Mouse (Mus musculus) left cerebral cortex, postnatal 36 days (tissue): ENCODE data around the gene Gm973. TPM values are rescaled to one million over a fixed set of nuclear protein-coding genes. Genes with fewer than 3 reads are reported as not detected.

ENCODE experiments used
- DNase-seq, 2 experiments: peaks; one replicate each; pipeline ENCODE4 v3.0.0; 2021 to 2022; ENCODE audit warnings: low spot score in 2 of 2, mixed read lengths in 1 of 2
- intact Hi-C: fragments of 180-260 bp; cut with DNase I; formaldehyde crosslinking; loops from one replicate; pipeline ENCODE4 v1.15.1; 2025
- total RNA-seq, 2 experiments: library from RNA; stranded (reverse); gene quantifications; 2 replicates each; pipeline ENCODE4 v1.2.3; 2021

The Gm973 gene
- total RNA-seq, 2 experiments from 2014 or later, result 12.2 to 12.5 TPM

DNA sequence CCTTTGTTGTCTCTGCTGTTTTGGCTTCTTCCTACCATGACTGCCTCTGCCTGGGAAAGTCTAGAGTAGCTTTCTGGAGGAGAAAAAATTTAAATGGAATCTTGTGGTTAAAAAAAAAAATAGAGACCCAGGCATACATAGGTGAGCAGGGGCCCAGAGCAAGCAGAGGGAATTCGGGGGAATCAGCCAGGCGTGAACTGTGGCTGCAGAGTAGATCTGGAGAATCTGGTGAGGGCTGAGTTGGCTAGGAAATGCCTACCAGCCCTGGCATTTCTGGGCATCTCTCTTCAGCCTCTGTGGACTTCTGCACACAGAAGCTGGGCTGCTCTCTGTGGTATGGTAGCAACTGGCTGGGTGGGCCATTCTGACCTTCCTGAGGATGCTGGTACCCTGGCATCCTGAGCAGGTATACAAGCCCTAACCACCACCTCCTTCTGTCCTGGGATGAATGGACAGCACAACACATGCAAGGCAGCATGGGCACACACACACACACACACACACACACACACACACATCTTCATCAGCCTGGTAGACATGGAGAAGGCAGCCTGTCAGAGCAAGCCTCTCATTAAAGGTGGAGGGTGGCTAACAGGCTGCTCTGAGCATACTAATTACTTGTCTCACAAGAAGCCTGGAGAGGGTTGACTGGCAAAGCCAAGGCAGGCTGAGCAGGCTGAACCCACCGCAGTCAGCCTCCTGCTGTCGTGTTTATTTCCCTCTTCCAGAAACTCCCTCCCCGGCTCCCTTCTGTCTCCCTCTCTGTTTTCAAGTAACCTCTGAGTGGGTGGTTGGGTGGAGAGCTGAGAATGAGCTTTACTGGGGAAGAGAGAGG lies 19.1 kb downstream of the Gm973 start:
- intact Hi-C loops, result no loop called here
- DNase-seq, result peak; percentile 28 to 33

DNA sequence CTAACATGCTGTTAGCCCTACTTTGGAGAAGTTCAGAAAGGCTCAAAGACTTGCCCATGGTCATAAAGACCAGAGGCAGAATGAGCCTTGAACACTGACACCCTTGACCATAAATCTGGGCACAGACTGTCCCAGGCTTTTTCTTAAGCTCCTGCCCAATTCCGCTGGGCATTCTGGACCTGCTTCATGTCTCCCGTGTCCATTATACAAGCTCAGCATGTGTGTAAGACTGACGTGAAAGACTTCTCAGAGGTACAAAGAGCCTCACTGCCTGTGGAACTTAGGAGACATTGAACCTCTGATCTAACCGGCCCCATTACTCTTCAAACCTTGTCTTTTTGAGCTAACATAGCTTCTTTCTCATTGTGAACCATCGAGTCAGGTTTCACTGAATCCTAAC lies 22.3 kb downstream of the Gm973 start:
- intact Hi-C loops, result no loop called here
- DNase-seq, result no peak

DNA sequence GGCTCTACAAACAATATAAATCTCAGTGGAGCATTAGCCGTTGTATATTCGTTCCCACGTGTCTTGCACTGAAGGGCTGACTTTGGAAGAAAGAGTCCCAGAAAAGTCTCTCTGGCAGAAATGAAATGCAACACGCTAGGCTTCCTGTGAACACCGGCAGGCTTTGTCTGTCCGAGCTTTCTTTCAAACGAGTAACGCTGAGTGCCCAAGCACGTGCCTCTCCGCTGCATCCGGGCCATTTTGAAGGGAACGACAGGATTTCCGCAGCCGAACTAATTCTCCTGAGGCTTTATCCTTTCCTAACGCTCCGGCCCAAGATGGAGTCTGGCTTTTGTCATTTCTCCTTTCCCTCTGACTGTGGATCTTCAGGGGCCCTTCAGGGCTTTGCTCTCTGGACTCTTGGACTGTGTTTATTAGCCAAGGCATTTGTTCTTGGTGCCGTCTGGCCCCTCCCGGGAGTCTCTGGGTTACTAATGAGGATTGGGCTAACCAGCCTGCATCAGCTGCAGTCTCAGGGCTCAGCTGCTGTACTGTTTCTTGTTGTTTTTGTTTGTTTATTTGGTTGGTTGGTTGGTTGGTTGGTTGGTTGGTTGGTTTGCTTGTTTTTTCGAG lies 24.6 kb downstream of the Gm973 start:
- intact Hi-C loops, result no loop called here
- DNase-seq, result no peak

DNA sequence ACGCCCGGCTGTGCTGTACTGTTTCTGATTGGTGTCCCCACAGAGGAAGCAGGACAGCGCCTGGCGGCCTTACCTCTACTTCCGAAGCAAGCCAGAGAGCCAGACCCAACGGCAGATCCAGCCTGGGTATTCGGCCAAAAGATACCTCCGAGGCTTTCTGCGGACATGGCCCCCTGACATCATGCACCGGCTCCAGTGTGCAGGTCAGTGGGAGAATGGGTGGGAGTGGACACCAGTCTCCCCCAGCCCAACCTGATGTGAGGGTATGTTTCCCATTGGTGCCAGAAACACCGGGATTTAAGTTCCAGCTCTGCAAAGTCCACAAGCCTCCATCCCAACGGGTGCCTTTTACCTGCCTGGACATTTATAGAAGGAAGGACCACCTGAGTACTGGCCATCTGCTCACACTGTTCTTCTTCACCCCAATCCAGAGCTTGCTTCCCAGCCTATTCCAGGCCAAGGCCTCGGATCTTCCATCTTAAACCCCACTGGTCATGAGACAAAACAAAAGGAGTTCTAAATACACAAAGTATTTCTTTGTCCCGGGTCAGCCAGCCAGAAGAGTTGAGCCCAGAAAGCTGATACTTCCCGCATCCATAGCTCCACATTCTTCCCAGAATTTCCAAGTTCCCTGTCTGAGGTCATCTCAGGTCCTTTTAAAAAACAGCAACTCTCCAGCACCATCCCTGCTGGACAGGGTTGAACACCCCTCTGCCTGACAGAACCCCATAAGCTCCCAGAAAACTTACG lies 25.4 kb downstream of the Gm973 start:
- intact Hi-C loops, result no loop called here
- no peak for DNase-seq

DNA sequence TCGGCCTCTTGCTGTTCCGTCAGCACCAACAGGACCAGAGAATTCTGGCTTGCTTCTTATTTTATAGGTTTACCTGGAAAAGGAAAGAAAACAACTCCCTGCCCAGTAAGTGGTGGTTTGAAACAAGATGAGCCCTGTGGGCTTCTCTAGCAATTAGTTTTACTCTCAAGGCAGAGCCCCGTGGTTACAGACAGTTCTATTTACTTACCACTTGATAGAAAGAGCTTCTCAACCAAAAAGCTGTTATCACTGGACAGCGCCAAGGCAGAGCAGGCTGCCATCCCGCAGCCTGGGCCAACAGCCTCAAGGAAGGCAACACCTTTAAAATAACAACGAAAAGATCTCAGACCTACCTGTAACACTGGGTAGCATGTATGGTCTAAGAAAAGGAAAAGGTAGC lies 26.2 kb downstream of the Gm973 start:
- intact Hi-C loops, result no loop called here
- DNase-seq, result no peak

DNA sequence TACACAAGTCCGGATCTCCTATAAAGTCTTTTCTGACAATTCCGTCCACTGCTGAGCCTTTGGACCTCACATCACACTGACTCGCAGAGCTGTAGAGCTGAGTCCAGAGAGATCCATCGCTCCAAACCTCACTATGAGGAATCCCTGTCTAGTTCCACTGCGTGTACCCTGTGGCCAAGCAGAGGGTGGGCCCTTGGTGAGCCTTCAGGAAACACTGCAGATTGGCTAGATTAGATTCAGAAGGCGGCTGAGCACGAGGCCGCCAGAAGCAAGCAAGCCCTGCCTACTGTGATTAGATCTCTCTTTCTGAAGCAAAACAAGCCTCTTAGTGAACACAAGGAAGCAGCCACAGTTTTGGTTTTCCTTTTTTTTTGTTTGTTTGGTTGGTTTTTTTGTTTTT lies 27.8 kb downstream of the Gm973 start:
- no peak for DNase-seq
- intact Hi-C loops, result no loop called here

DNA sequence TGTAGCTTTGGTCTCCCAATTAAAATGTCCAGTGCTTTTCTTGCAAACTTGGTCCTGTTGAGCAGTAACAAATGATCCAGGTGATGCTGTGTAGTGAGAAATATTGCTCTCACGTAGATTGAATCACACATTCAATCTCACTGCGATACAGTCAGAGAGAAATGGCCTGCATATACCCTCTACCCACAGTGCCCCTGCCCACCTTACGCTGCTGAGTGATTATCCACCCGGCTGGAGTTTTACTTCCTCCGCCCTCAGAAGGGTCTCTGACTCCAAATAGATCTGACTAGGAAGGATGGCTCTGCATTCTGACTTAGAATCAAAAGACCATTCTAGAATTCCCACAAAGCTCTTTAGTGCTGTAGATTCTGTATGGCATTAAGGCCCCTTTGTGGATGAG lies 32.4 kb downstream of the Gm973 start:
- intact Hi-C loops, result no loop called here
- no peak for DNase-seq

DNA sequence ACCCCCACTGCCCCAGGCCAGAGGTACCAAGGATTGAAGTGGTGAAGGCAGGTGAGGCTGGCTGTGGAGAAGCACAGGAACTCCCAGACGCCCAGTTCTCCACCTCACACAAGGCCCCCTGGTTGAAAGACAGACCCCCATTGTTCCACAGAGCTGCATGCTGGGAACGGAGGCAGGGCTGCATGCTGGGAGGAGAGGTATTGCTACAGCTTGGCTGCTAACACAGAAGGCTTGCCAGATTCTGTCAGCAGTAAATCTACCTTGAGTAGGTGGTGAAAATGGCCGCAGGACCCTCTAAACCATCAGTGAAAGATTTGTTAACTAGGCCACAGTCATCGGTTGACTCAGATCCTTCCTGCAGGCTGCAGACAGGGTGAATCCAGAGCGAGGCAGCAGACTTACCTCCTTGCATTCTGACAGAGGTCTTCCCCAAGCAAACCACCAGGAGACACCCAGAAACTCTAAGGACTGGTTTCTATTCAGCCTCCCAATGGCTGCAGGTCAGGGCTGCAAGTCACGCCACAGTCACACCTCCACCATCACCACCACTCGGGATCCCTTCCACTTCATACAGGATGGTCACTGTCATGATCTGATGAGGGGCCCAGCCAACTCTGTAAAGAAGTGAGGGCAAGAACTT lies 33.1 kb downstream of the Gm973 start:
- DNase-seq, result no peak
- intact Hi-C loops, result no loop called here

DNA sequence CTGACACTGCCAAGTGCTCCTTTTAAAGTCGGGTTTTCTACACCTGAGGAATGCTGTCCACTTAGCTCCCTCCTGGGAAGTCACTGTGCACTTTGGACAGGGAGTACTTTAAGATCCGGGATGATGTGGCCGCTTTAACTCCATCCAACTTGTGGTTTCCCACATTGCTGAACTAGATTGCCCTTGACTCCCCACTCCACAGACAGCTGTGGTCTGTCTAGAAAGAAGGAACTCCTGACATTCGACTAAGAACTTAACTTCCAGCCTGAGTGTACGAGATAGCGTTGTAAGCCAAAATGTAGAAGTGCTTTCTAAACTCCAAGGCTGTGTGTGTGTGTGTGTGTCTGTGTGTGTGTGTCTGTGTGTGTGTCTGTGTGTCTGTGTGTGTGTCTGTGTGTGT lies 34.2 kb downstream of the Gm973 start:
- no peak for DNase-seq
- intact Hi-C loops, result no loop called here

DNA sequence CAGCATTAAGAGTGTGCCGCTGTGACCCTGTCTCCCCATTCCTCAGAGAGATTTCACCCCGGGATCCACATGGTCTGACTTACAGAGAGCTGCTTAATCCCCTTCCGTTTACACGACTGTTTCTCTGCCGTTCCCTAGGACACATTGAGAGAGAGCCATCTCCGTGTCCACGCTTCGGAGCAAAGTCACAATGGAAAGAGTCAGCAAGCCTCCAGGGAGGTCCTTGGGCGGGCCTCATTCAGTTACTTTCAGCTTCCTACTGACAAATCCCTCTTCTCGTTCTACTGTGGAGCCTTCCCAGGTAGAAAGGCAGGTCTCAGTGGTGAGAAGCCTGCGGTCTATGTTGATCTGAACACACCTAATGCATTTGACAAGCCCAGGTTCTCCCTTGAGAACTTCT lies 34.9 kb downstream of the Gm973 start:
- intact Hi-C loops, result no loop called here
- DNase-seq, result no peak

DNA sequence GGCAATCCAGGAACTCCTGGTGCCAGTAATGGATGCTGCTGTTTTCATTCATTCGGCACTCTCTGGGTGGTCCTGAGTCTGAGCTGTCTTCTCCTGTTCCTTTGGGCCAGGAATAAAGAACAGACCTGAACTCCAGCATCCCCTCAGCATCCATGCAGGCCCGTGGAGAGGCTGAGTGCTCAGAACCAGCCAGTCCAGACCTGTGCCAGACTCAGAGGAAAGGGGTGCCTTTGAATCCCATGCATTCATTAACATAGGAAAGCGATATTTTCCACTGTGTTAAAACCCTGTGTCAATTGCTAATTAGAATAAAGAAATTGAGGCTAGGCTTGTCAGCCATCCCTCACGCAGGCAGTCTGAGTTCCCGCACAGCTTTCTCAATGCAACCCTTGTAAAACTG lies 37.6 kb downstream of the Gm973 start:
- no peak for DNase-seq
- intact Hi-C loops, result no loop called here

DNA sequence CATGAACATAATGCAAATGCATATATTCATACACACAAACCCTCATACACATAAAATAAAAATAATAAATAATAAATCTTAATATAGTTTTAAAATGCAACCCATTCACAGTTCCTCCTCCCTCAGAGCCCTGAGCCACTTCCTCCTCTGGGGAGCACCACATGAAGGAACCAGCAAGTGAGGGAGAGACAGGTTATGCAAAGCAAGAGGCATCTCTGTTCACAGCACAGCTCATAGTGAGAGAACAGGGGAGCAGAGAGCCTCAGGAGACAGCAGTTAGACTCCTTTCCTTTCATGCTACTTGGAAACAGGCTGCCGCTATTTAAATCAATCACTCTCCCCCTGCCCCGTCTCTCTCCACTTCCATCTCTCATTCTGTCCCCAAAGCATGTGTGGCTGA lies 47.5 kb downstream of the Gm973 start:
- intact Hi-C loops, result no loop called here
- no peak for DNase-seq

DNA sequence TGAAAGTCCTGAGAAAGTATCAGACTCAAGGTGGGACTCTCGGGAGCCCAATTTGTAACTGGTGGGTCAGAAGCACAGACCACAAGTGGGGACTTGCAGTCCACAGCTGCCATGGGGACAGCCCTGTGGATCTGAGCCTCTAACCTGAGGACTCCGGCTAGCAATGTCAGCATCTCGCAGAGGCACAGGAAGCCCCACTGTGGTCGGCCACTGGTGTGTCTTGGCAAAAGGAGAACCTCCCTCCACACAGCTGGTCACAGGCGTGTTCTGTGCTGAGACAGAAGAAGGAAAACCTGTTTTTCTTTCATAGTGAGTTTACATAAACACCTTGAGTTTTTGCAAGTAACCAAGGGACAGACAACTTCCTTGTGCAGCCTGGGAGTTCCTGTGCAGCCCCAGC lies 49.7 kb downstream of the Gm973 start:
- DNase-seq, result no peak
- intact Hi-C loops, result no loop called here

DNA sequence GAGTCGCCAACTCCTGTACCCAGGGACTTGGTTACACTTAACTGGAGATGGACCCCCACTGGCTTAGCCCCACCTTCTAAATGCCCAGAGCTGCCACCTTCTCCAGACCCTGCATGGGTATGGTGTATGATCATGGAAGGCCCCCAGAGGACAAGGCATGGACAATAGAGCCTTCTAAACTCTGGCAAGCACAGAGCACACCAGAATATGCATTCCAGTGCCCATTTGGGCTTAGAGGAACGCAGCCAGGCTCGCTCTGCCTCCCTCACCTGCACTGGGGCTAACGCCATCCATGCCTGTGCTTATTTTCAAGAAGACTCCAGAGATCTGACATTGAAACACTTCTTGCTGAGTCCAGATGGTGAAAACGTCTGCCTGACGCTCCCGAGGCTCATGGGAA lies 50.2 kb downstream of the Gm973 start:
- no peak for DNase-seq
- intact Hi-C loops, result no loop called here

DNA sequence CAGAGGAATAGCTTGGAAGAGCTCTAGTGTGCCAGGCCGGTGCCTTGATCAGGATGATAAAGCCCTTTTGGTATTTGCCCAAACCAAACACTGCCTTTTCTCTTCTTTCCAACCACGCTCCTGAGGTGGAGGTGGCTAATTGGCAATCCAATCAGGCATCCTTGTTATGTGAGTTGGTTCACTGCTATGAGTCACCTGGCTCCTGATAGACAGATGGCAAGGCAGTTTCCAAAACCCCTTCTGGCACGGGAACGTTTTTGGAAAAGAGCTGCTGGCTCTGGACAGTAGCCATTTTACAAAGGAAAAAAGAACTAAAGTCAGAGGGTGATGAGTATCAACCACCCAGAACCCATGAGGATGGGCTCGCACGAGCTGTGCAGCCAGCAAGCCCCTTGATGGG lies 50.9 kb downstream of the Gm973 start:
- intact Hi-C loops, result no loop called here
- DNase-seq, result peak; percentile 14 to 20

DNA sequence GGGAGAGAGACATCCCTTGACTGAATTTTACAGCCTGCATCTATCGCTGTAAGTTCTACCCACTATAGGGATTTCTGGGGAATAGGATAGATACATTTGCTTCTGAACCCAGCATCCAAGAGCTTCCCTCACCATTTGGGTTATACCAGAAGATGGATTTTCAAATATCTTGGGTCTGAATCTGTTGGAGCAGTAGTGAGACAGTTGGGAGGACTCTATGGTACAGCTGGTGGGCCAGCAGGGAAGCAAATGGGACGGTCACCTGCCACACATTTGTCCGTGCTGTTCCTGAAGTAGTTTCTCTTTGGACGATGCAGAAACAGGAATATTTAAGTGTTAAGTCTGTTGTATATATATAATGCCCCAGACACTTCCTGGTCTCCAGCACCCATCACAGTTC lies 51.5 kb downstream of the Gm973 start:
- no peak for DNase-seq
- intact Hi-C loops, result no loop called here

DNA sequence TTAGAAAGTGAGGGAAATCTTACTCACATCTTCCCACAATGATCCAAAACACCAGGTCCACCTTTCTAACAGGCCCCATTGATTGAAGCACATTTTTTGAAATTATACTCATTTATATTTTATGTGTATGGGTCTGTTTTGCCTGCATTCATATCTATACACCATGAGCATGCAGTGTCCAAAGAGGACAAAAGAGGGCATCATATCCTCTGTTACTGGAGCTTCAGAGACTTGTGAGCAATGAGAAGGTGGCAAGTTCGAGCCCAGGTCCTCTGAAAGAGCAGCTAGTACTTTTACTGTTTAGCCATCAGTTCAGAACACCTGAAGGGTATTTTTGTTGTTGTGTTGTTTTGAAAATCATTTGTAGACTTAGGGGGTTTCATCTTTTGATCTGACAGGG lies 52.2 kb downstream of the Gm973 start:
- no peak for DNase-seq
- intact Hi-C loops, result no loop called here

DNA sequence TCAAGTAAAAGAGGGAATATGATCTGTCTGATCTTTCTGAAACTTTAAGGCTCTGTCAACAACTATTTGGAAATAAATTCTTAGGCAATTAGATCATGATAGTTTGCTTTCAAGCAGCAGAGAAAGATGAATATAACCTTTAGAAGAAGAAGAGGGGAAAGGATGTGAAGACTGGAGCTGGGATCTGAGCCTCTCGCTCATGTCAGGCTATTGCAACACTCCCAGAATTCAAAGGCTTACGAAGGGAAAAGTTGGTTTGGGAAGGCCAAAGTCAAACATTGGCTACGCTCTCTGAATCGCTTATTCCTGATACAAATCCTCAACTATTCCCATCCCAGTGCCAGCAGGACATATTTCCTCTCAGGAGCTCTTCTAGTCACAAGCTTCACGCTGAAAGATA lies 53.2 kb downstream of the Gm973 start:
- intact Hi-C loops, result no loop called here
- no peak for DNase-seq

DNA sequence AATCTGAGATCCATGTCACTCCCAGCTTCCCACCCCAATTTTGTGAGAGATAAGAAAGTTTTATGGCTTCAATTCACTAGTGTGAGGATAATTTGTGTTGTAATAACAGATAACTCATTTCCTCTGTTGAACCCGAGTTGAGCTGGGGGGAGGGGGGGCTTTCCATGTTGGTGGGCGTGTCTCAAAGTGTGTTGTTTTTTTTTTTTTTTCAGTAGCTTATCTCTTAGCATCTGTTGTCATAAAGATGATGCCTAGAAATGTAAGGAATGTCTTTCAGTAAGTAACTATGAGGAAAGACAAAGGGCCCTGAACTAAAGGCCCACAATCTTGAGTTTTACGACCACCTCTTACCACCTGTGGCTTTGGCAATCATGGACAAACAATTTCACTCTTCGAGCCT lies 54.7 kb downstream of the Gm973 start:
- intact Hi-C loops, result no loop called here
- DNase-seq, result no peak

DNA sequence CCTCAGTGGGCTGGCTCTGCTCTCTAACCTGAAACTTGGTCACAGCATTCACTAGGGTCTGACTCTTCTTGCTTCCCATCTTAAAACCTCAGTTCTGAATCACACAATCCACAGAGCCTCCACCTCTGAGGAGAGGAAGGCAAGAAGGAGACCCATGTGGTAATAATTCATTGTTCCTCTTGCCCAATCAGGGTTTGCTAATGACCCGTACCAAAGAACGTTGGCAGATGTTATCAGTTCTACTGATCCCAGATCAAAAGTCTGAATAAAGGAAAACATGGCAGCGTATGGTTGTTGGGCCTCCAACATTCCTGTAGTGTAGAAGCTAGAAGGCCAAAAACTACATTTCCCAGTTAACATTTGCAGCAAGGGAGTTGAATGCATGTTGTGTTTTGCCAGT lies 55.4 kb downstream of the Gm973 start:
- DNase-seq, result no peak
- intact Hi-C loops, result no loop called here

DNA sequence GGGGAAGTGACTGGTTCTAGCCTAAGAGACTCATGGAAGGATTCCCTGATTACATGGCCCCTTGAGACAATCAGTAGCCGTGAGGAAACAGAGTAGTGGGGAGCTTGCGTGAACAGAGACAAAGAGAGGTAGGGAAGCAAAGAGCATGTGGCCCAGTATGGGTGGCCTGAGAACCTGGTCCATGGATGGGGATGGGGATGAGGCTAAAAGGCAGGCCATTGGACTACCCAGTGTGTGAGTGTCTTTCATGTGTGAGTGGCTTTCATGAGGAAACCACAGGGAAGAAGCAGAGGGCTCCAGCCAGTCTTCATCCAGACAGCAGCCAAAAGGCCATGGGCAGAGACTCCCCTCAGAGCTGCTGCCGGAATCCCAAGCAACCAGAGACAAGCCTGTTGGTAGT lies 57.8 kb downstream of the Gm973 start:
- intact Hi-C loops, result no loop called here
- no peak for DNase-seq
